Mouse (Mus musculus) spleen, postnatal 4 days (tissue): ENCODE measurements at regions not wholly inside any gene's neighbourhood (a gene's known extent, or its start where the extent isn't known, plus 50 kb on each side); places are given as distances from the start of the nearest gene placed in this dataset.

ENCODE experiments used
- DNase-seq, 2 experiments: peaks; one replicate each; pipeline ENCODE4 v3.0.0; 2022; ENCODE audit warnings: low spot score in 2 of 2

DNA sequence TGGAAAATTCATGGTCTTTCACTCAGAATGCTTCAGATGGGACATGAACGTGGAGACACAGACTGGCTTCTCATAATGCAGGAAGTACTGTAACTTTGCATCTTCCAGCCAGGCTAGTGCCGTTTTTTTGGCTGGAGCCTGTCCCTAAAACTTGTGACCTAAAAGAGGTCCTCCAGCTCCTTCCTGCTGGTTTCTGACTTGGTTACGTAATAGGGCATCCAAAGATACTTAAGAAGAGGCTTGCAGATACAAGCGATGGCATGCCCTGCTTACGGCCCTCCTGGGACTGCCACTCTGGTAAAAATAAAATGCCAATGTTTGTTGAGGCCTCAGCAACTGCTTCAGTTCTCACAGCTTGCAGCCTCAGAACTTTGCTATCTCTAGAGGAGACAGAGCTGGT is 177.3 kb upstream of the Arl4c start:
- DNase-seq: no peak

DNA sequence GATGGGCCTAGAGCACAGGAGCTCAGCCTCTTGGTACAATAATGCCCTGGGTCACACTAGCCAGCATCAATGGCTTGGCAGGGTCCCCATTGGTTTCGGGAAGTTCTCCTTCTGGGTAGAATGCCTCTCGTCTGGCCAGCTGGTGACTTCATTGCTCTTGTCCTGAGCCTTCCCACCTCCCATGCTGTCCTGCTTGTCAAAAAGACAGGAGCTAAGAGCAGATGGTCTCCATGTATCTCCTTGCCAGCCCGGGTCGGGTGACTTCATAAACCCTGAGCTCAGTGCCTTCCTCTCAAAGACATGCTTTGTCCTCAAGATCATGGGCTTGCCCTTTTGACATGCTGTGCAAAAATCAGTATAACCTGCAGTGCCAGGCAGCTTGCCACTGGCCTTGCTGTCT is 179.2 kb upstream of the Sh3bp4 start:
- DNase-seq: no peak

DNA sequence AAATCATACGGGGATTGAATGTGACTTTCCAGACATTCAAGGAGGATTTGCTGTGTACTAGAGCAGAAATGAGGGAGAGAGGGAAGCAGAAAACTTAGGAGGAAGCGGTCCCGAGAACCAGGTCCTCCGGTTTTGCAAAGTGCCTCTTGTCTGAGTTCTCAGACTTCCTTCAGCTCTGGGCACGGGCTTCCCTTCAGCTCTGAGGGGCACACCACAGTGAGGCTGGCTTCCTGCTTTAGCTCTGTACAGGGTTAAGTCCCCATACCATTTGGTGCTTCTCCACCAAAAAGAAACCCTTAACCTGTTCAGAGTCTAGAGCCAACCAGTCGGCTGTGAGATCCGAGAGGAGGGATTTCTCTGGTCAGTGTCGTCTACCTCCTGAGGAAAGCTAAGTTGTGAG is 167.8 kb upstream of the Sh3bp4 start:
- DNase-seq: no peak

DNA sequence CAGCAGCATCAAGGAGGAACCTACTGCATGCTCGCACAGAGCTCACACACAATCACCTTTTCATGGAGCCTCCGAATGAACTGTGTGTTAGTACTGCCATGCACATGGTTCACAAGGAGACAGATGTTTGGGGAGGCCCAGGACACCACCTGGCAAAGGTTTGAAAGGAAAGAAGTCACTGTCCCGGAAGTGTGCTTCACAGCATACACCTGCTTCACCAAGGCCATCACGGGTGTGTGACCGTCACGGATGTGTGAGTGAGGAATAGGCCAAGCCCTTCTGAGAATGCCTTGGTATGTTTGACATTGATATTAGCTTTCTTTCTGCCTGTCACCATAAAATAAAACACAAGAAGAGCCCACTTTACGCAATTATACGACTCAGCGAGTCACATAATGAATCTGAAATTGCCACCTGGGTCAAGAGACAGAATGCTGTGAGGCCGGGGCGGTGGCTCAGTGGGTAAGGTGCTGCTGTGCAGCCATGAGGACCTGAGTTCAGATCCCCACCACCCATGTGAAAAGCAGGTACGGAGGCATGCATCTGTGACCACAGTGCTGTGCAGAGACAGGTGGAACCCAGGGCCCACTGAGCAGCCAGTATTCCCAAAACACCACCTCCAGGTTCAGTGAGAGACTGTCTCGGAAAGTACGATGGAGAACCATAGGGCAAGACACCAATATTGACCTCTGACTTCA is 162.3 kb upstream of the Sh3bp4 start:
- no peak for DNase-seq

DNA sequence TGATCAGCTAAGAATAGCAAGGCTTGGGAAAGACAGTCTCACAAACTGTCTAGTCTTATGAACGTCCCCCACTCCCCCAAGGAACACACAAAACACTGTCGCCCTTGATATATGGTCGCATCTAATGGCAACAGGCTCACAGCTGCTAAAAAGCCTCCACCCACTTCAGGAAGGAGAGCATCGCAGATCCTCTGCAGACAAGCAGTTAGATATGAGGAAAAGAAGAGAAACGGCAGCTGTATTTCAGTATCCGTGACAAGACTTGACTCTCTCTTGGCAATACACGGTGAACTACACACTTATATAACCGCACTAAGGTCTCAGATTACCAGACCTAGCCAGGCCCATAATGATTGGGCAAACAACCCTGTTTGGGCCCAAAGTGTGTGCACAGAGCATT is 161.5 kb upstream of the Sh3bp4 start:
- no peak for DNase-seq

DNA sequence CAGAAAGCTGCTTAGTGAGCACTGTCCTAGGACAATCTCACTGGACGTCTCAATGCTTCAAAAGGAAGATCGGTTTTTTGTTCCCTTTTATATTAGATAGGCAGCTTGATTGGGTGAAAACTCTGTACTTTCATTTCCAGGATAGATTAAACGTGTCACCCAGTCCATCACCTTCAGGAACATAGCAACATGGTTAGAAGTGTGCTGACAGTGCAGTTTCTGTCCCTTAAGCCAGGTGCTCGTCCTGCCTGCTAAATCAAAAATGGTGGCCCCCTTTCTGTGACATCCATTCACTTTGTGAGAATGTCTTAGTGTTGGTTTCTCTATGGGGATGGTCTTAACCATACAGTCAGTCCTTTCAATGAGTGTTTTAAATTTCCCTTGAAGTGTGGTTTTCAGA is 160.9 kb upstream of the Sh3bp4 start:
- DNase-seq: no peak

DNA sequence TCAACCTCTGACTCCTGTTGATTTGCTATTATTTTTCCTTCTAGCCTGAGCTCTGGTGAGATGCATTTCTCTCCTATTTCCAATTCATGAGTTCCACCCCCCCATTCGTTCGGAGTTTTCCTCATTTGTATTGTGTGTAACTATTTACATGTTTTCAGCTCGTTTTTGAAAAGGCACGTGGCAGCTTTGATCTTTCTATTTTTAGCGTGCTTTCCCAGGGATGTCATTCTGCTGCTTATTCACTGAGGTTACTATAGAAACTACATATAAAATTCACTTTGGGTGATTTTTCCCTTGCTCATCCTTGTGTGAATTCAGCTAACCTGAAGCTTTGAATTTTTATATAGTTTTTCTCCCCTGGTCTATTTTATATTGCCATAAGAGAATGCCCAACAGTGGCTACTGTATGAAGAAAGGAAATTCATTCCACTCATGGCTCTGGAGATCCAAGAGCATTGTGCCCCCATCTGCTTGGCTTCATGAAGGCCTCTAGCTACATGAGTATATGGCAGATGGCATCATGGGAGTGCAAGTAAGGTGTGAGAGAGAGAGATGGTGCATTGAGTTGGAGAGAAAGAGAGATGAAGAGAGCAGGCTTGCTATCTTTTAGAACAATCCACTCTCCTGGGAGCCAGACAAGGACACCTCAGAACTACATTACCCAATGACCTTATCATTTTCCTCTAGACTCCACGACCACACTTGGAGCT is 160.2 kb upstream of the Sh3bp4 start:
- no peak for DNase-seq

DNA sequence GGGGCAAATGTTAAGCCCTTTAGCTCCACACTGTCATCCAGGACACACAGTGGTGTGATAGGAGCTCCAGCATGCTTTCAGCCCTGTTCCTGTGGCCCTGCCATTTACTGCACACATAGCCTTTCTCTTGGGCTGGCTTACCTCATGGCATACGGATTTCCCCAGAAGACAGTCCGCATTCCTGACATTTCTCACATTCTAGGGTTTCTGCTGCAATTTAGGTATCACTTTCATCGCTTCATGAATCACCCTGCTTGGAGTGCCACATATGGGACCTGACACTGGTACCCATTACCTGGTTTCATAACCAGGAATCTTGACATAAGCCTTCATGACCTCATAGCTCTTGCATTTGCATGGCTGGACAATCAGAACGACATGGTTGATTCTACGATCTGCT is 158.5 kb upstream of the Sh3bp4 start:
- DNase-seq: no peak

DNA sequence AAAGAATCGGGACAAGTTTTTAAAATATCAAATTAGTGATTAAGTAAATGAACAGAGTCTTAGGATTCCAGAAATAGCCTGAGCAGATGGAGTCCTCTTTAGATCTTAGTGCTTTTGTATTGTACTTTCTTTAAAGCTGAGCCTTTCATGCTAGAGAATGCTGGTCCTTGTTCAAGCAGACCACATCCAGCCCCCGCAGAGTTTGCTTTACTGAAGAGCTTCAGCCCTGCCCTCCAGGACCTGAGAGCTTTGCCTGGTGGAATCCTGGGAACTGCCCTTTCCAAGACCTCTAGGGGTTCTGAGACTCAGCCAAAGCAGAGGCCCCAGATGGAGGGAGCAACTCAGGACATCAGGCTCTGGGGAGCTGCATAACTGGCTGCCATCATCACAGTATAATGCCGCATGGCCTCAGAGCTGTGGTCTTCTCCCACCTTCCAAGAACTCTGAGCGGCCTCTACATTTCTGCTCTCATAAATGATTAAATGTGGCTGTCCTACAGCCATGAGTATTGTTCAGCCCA is 153.6 kb upstream of the Sh3bp4 start:
- DNase-seq: no peak

DNA sequence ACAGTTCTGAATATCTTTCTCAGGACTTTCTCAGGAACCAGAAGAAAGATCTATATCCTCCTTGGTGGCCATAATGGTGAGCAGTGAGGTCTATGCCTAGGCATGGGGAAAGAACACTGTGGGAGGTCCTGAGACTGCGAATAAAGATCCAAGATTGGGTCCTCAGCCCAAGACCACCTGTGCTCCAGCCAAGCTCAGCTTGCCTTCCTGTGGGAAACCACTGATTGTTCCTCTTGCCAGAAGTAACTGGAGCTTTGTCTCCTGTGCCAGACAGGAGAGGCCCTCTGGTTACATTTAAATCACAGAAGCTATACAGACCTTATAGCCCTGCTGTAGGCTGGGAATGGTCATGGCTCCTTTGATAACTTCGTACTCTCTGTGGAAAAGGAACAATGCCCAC is 148.8 kb upstream of the Sh3bp4 start:
- no peak for DNase-seq

DNA sequence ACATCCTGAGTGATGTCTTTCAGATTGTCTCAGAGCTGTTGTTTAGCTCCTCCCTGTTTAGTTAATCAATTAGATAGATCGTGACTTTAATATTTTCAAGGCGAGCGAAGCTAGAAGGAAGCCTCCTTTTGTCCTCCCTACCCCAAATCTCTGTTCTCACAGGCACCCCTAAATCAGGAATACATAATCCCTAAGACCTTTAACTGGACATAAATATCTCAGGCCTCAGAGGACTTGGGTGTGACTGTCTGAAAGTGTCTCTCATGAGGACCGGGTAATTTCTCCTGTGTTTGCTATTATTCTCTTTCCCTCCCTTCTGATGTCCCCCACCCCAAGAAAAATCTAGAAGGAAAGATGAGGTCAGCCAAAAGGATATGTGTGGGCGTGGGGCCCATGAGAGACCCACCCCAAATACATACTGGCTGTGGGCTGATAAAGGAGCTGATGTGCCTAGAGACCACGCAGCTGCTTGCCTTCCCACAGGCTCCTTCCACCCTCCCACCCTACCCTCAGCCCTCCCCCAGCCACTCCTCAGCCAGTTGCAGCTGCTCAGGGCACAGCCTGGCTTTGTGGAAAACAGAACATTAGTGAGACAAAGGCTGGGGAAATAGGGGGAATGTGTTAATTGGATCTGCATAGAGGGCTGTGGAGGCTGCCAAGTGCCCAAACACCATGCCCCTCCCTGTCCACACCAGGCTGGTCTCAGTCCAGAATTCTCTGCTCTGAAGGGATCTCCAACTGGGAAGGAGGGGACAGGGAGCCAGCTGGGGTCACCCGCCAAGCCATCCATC is 146.2 kb upstream of the Sh3bp4 start:
- DNase-seq: no peak

DNA sequence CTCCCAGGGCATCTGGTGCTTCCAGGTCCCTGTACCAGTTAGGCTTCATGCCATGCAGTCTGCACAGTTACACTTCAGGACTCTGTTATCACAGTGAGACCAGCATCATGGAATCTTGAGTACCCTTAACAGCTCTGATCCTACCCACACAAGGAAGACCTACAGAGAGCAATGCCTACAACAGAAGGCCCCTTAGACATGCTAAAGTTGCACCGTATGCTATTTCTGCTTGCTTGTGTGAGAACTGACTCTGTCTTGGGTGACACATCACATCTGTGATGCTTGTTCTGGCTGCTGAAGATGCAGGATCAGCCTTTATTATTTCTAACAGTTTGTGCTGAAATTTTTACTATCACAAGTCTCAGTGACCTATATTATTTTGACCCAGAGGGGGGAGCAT is 135.0 kb upstream of the Sh3bp4 start:
- no peak for DNase-seq

DNA sequence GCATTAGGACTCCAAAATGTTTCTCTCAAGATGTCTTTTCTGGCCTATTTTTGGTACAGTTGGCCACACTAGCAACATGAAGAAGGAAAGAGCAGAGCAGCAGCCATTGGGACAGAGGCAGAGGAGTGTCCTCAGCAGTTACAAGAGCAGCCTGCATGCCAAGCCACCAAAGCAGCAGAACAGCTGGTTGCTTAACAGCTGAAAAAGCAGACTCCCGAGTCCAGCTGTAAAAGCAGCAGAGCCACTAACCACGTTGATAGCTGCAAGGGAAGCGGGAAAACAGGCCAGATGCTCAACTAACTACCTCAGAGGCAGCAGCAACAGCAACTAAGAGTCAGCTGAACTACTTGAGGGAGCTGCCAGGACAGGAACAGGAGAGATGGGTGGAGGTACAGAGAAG is 134.4 kb upstream of the Sh3bp4 start:
- DNase-seq: no peak

DNA sequence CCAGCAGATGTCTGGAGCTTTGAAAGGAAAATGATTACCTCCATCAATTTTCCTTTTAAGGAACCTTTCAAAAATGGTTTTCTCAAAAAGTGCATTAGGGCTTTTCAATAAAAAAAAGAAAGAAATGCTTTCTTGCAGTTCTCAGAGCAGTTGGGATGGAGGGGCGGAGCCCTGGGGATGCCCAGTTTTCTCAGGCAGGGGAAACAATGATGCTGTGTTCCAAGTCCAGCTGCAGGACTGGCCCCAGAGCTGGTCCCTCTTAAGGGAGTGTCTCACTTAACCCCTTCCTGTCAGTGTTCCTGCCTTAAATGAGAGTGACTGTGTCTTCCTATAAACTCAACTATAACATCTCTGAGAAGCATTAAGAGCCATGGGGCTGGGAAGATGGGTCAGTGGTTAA is 132.9 kb upstream of the Sh3bp4 start:
- DNase-seq: no peak

DNA sequence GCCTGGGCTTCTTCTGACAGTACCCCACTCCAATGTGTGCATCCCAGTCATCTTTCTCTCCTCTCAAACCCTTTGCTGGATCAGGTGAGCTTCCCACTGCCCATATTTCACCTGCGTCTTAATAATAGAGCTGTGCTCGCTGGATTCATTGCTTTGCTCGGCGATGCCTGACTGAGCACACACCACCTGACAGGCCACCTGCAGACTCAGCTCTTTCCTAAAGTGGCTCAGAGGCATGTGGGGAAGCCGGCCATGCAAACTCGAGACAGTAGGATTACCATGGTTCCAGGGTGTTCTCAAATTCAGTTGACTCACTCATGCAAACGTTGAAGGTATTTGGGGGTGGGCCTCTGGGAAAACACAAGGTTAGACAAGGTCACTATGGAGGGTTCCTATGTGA is 131.8 kb upstream of the Sh3bp4 start:
- no peak for DNase-seq

DNA sequence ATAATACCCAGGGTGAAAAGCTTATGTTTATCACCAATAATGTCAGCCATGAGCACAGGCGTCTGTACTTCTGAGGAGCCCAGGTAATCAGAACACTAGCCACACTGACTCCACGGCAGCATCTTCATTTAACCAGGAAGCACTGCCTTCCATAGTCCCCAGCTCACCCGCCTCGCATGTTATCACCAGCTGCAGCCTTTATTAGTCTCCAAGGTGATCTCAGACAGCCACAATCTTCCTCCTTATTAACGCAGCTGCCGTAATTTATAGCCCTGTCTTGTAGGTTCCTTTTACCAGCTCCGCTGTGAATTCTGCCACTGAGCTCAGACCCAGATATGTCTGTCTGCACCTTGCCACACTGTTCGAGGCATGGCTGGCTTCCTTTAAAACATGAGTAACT is 127.2 kb upstream of the Sh3bp4 start:
- no peak for DNase-seq

DNA sequence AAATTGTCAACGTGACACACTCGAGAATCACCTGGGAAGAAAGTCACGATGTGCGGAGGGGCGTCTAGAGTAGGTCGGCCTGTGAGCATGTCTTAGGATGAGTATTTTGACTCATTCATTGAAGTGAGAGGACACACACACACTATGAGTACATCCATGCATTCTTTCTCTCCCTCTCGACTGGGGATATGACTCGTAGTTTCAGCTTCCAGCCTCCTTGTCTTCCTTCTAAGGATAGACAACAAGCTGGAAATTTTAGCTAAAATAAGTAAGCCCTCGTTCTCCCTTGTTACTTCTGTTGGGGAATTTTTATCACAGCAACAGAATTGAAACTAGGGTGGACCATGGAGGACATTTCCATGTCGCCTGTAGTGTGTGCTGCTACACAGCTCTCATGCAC is 124.3 kb upstream of the Sh3bp4 start:
- no peak for DNase-seq

DNA sequence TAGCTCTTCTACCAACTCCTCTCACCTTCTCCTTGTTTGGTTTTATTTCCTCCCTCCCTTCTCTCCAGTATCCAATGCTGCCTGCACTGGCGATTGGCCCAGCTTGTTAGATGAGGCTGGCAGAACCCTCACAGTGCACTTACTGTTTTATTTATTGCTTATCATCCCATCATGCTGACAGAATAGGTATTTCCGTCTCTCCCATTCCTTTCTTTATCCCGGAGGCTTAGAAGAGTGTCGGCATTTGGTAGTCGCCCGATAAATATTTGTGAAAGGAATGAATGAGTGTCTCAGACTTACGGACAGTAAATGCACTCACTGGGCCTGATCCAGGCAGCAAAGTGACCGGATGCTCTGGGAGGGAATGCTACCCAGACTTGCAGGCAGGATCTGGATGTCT is 123.8 kb upstream of the Sh3bp4 start:
- DNase-seq: no peak

DNA sequence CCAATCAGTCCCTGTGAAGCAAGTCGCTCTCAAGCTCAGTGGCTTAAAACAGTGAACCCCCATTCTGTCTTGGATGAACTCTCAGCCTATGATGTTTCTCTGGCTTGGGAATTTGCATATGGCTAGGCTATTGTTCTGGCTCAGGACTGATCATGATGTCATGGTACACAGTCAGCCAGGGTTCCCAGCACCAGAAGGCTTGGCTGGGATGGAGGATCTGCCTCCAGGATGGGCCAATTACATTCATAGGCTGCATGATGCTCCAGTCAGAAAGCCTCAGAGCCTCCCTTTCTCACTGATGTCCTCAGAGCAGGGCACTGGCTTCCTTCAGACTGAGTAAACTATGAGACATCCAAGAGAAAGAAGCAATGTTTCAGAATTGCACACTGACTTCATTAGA is 120.3 kb upstream of the Sh3bp4 start:
- DNase-seq: no peak

DNA sequence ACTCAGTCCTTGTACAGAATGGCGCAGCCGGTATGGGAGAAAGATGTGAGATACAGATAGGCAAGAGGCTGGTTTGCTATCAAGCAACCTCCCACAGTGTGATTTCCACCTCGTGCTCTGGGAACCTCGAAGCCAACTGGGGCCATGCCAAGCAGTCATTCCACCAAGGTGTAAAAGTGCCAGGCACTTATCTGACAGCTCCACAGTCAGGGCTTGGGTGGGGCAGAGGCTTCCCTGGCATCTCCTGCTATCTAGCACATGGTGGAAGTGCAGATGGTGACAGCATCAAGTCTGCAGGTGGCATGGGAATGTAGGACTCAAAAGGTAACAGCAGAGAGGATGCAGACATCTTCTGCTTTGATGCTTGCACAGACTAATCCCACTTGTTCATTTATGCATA is 116.7 kb upstream of the Sh3bp4 start:
- no peak for DNase-seq

DNA sequence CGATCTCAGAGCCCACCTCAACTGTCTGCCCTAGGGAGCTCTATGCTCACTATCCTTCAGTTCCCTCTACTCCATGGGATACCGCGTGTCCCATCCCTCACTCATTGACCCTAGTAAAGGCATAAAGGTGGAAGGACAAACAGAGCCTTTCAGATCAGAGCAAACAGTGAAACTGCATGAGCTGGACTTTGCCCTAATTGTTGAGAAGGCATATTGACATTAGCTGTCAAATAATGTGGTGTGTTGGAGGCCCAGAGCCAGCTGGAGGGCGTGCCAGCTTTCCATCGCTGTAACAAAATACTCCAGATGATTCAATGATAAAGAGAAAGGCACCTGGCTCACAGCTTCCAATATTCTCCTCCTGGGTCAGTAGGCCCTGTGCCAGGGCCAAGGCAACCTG is 115.4 kb upstream of the Sh3bp4 start:
- no peak for DNase-seq

DNA sequence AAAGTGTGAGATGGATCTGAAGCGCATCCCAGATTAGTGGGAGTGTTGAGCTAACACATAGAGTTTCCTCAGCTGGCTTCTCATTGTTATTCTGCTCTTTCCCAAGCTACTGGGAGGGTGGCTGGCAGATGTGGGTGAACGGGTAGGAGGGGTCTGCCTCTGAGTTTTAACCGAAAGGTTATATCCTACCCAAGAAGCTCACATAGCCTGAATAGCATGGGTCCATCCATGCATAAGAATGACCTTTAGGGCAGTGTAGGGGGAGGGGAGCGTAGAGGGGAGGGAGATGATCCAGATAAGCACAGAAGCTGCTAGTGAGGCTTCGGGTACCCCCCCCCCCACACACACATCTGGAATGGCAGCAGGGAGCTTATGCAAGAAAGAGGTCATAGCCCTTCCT is 113.2 kb upstream of the Sh3bp4 start:
- DNase-seq: no peak

DNA sequence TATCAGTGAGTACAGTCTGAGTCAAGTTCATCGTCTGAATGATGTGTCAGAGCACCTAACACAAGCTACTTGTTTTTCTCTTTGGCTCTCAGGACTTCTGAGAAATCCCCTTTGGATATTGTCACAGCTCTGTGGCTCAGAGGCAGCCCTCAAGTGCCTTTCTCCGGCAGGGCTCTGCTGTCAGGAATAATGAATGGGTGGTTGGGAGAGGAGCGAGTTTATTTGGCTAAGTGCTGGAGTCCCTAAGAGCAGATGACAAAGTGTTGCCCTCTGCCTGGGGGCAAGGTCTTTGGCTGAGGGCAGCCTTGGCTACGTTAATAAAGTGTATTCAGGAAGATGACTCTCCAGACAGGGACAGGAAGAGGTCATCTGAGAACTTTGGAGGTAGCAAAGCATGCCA is 110.5 kb upstream of the Sh3bp4 start:
- no peak for DNase-seq
